Mouse (Mus musculus) megakaryocyte, adult 5-6 weeks (primary cell): ENCODE measurements around the gene Cdk10. TPM values are rescaled to one million over a fixed set of nuclear protein-coding genes. Genes with fewer than 3 reads are reported as not detected.
"Not testable (repeated sequence)": the region's sequence is repeated elsewhere in the genome, so short reads cannot be mapped to it uniquely, and the experiment has no call there.

Source experiments
- ATAC-seq: 2 replicates; pipeline ENCODE4 v1.8.0; 2016; ENCODE audit warnings: mild to moderate bottlenecking, inconsistent platforms; ENCODE audit not compliant: poor library complexity, severe bottlenecking
- total RNA-seq, 2 experiments: library from RNA; stranded (forward) in 1 of 2; stranded (reverse) in 1 of 2; fragments of 153-499, 151-499 nt in 1 of 2; fragments of 221-1000, 200-1000 nt in 1 of 2; gene quantifications; 2 replicates each; pipeline versions ENCODE4 v1.2.3 to v1.2.4; 2015 to 2017

The Cdk10 gene
- total RNA-seq (2015) (11.1 and 13.8 TPM in 2 replicates), total RNA-seq (2017) (16.3 and 20.2 TPM in 2 replicates)

GRCm38 (mm10) chr8:123224278-123225266 is at the start of gene Cdk10:
TSS of gene Cdk10 (plus strand) at chr8:123224842.
- ATAC-seq, result peak; percentile 99

- no peak for ATAC-seq
These were observed 43.3 kb upstream of the Cdk10 start for GRCm38 (mm10) chr8:123181391-123181790.

GRCm38 (mm10) chr8:123185566-123186409 is 38.9 kb upstream of the Cdk10 start, which contains the start of gene Dpep1:
TSS of gene Dpep1 (plus strand) at chr8:123186242.
- no peak for ATAC-seq

GRCm38 (mm10) chr8:123188006-123188405 is 36.6 kb upstream of the Cdk10 start:
- ATAC-seq, result no peak

GRCm38 (mm10) chr8:123188841-123189240 is 35.8 kb upstream of the Cdk10 start:
- no peak for ATAC-seq

GRCm38 (mm10) chr8:123190678-123191077 is 34.0 kb upstream of the Cdk10 start:
- peak; percentile 70 for ATAC-seq

- no peak for ATAC-seq
These were observed 32.7 kb upstream of the Cdk10 start for GRCm38 (mm10) chr8:123191908-123192307.

- no peak for ATAC-seq
These were observed 30.9 kb upstream of the Cdk10 start for GRCm38 (mm10) chr8:123193771-123194170.

GRCm38 (mm10) chr8:123197016-123197415 is 27.6 kb upstream of the Cdk10 start:
- ATAC-seq, result not testable (repeated sequence)

- ATAC-seq, result no peak
These were observed 24.8 kb upstream of the Cdk10 start for GRCm38 (mm10) chr8:123199864-123200263.

- peak; percentile 70 for ATAC-seq
These were observed 22.4 kb upstream of the Cdk10 start for GRCm38 (mm10) chr8:123202288-123202687.

GRCm38 (mm10) chr8:123203571-123203970 is 21.1 kb upstream of the Cdk10 start:
- peak; percentile 54 for ATAC-seq

- no peak for ATAC-seq
These were observed 12.8 kb upstream of the Cdk10 start for GRCm38 (mm10) chr8:123211876-123212275.

GRCm38 (mm10) chr8:123212321-123213117 is 12.1 kb upstream of the Cdk10 start, which contains the start of the genes Chmp1a and Spata33:
TSS of gene Chmp1a (minus strand) at chr8:123212763.
TSS of gene Spata33 (plus strand) at chr8:123212832.
- peak; percentile 93 for ATAC-seq

GRCm38 (mm10) chr8:123213118-123213772 is 11.4 kb upstream of the Cdk10 start:
- 0 out of 2 replicates have a peak, but pooled peaks have one; percentile 14 for ATAC-seq

GRCm38 (mm10) chr8:123215430-123215829 is 9.2 kb upstream of the Cdk10 start:
- no peak for ATAC-seq

- no peak for ATAC-seq
These were observed 3.7 kb upstream of the Cdk10 start for GRCm38 (mm10) chr8:123220917-123221316.

- no peak for ATAC-seq
These were observed 3.8 kb downstream of the Cdk10 start for GRCm38 (mm10) chr8:123228416-123228815.

GRCm38 (mm10) chr8:123230326-123230725 is 5.7 kb downstream of the Cdk10 start:
- ATAC-seq, result peak; percentile 14; the same call in 1 of the 2 replicates

GRCm38 (mm10) chr8:123231742-123232141 is 7.1 kb downstream of the Cdk10 start:
- no peak for ATAC-seq
